Mouse (Mus musculus): ENCODE measurements around the gene Cd200r1.
"Not testable (repeated sequence)": the region's sequence is repeated elsewhere in the genome, so short reads cannot be mapped to it uniquely, and the experiment has no call there.

Cd200r1 gene

GRCm38 (mm10) chr16:44742753-44743152 lies 22.8 kb upstream of the Cd200r1 start:
- POLR2A ChIA-PET = interaction anchor here in 3 of 4 experiments (1.2 to 4.5 kb wide), 5 partner anchors 11 to 416 kb away, joined by 3 to 42 read pairs (median 3); partner anchors contain the start of genes Atg3 (in 1 of the 3), Nepro (in 1 of the 3) and Slc35a5 (in 1 of the 3)
- CTCF ChIA-PET = interaction anchor here (0.5 to 2.1 kb wide), 6 partner anchors 17 to 504 kb away, joined by 3 to 8 read pairs (median 3); no protein-coding TSS in a partner anchor

- ChIA-PET CTCF (interaction anchor here in 1 of 4 experiments (1.1 to 1.4 kb wide), 3 partner anchors 17 to 345 kb away, joined by 3 to 13 read pairs (median 3); partner anchors contain the start of gene Nepro), POLR2A (interaction anchor here (0.5 to 4.5 kb wide), 20 partner anchors 9 to 1077 kb away, joined by 3 to 42 read pairs (median 4); partner anchors contain the start of genes Nepro (in 3 of the 4), Atg3 (in 2 of the 4) and Slc35a5 (in 2 of the 4))
Observed at GRCm38 (mm10) chr16:44745471-44745865, 20.1 kb upstream of the Cd200r1 start.

- ChIA-PET POLR2A (interaction anchor here (0.5 to 4.5 kb wide), 26 partner anchors 8 to 1242 kb away, joined by 3 to 42 read pairs (median 4); partner anchors contain the start of genes Nepro (in 3 of the 4), Atg3 (in 2 of the 4), Slc35a5 (in 2 of the 4) and Atp6v1a (in 1 of the 4)), CTCF (interaction anchor here in 2 of 4 experiments (0.6 to 1.4 kb wide), 5 partner anchors 18 to 864 kb away, joined by 3 to 13 read pairs (median 3); partner anchors contain the start of gene Nepro (in 1 of the 2))
Observed at GRCm38 (mm10) chr16:44745866-44746562, 19.5 kb upstream of the Cd200r1 start, which contains the start of gene Gtpbp8. Gene Gtpbp8, minus strand, starts transcription at chr16:44746363.

- POLR2A ChIA-PET = no interaction called here
- CTCF ChIA-PET = no interaction called here
Observed at GRCm38 (mm10) chr16:44748007-44748406, 17.5 kb upstream of the Cd200r1 start.

GRCm38 (mm10) chr16:44757700-44758099 lies 7.8 kb upstream of the Cd200r1 start:
- ChIA-PET CTCF (no interaction called here), POLR2A (no interaction called here)

- ChIA-PET CTCF (no interaction called here), POLR2A (no interaction called here)
Observed at GRCm38 (mm10) chr16:44761811-44762210, 3.7 kb upstream of the Cd200r1 start.

- CTCF ChIA-PET = interaction anchor here in 3 of 4 experiments (0.6 to 1.6 kb wide), 5 partner anchors 38 to 1593 kb away, joined by 3 to 4 read pairs (median 4); no protein-coding TSS in a partner anchor
- POLR2A ChIA-PET = interaction anchor here in 1 of 4 experiments (0.6 kb wide), 1 partner anchor 389 kb away, joined by 3 read pairs; no protein-coding TSS in a partner anchor
Observed at GRCm38 (mm10) chr16:44766320-44766892, 870 bp downstream of the Cd200r1 start.

GRCm38 (mm10) chr16:44767506-44767905 lies 2.0 kb downstream of the Cd200r1 start:
- CTCF ChIA-PET = interaction anchor here in 3 of 4 experiments (0.7 to 1.8 kb wide), 5 partner anchors 12 to 323 kb away, joined by 3 to 6 read pairs (median 3); no protein-coding TSS in a partner anchor
- POLR2A ChIA-PET = no interaction called here

GRCm38 (mm10) chr16:44767967-44768366 lies 2.4 kb downstream of the Cd200r1 start:
- POLR2A ChIA-PET = no interaction called here
- CTCF ChIA-PET = interaction anchor here in 3 of 4 experiments (0.8 to 1.8 kb wide), 3 partner anchors 13 to 322 kb away, joined by 3 to 6 read pairs (median 3); no protein-coding TSS in a partner anchor

GRCm38 (mm10) chr16:44772577-44772976 lies 7.0 kb downstream of the Cd200r1 start:
- ChIA-PET POLR2A (no interaction called here), CTCF (no interaction called here)

- POLR2A ChIA-PET = interaction anchor here in 1 of 4 experiments (0.6 kb wide), 1 partner anchor 273 kb away, joined by 5 read pairs; no protein-coding TSS in a partner anchor
- CTCF ChIA-PET = no interaction called here
Observed at GRCm38 (mm10) chr16:44773673-44774072, 8.1 kb downstream of the Cd200r1 start.

GRCm38 (mm10) chr16:44774201-44774600 lies 8.7 kb downstream of the Cd200r1 start:
- POLR2A ChIA-PET = interaction anchor here in 1 of 4 experiments (0.6 kb wide), 1 partner anchor 272 kb away, joined by 5 read pairs; no protein-coding TSS in a partner anchor
- CTCF ChIA-PET = no interaction called here

GRCm38 (mm10) chr16:44778538-44779147 lies 13.1 kb downstream of the Cd200r1 start:
- CTCF ChIA-PET = no interaction called here
- POLR2A ChIA-PET = interaction anchor here in 2 of 4 experiments (0.5 to 2.2 kb wide), 3 partner anchors 35 to 309 kb away, joined by 3 to 6 read pairs (median 3); partner anchors contain the start of gene Nepro (in 1 of the 2)

GRCm38 (mm10) chr16:44779494-44779893 lies 14.0 kb downstream of the Cd200r1 start:
- POLR2A ChIA-PET = interaction anchor here in 1 of 4 experiments (2.2 kb wide), 1 partner anchor 55 kb away, joined by 6 read pairs; the partner anchor contains the start of gene Nepro
- CTCF ChIA-PET = interaction anchor here in 1 of 4 experiments (0.7 kb wide), 1 partner anchor 431 kb away, joined by 3 read pairs; no protein-coding TSS in a partner anchor

- CTCF ChIA-PET = interaction anchor here (0.5 to 1.1 kb wide), 7 partner anchors 13 to 1377 kb away, joined by 3 to 5 read pairs (median 3); no protein-coding TSS in a partner anchor
- POLR2A ChIA-PET = interaction anchor here in 1 of 4 experiments (1.2 kb wide), 1 partner anchor 55 kb away, joined by 4 read pairs; no protein-coding TSS in a partner anchor
Observed at GRCm38 (mm10) chr16:44780751-44781150, 15.2 kb downstream of the Cd200r1 start.

GRCm38 (mm10) chr16:44786934-44787333 lies 21.4 kb downstream of the Cd200r1 start:
- ChIA-PET CTCF (interaction anchor here in 1 of 4 experiments (0.6 kb wide), 1 partner anchor 177 kb away, joined by 5 read pairs; no protein-coding TSS in a partner anchor), POLR2A (no interaction called here)

GRCm38 (mm10) chr16:44794416-44794815 lies 28.9 kb downstream of the Cd200r1 start:
- CTCF ChIA-PET = no interaction called here
- POLR2A ChIA-PET = no interaction called here

GRCm38 (mm10) chr16:44805976-44806375 lies 40.4 kb downstream of the Cd200r1 start:
- CTCF ChIA-PET = no interaction called here

GRCm38 (mm10) chr16:44810223-44810622 lies 44.7 kb downstream of the Cd200r1 start:
- CTCF ChIA-PET, POLR2A ChIA-PET: not testable (repeated sequence)

More at GRCm38 (mm10) chr16:44805976-44806375, 40.4 kb downstream of the Cd200r1 start:
- POLR2A ChIA-PET = no interaction called here

Data from embryonic stem cell, embryonic (primary cell).